Mouse (Mus musculus) intestine, embryonic 16.5 days (tissue): Measurements from ENCODE around the gene Tmco1. TPM values are rescaled to one million over a fixed set of nuclear protein-coding genes. Genes with fewer than 3 reads are reported as not detected.

Experiments used
- ATAC-seq: fragments of 200-750 bp; cut with Nextera tagmentation; 2 replicates; pipeline ENCODE4 v1.8.0; 2017; ENCODE audit warnings: moderate TSS enrichment, moderate library complexity
- H3K27ac ChIP-seq: fragments of 300-500 bp; sonication (generic); 2 replicates; pipeline ENCODE4 v1.5.1; 2014; ENCODE audit warnings: mild to moderate bottlenecking, low read length
- H3K27me3 ChIP-seq: fragments of 300-500 bp; sonication (generic); replicated peaks from 2 replicates; pipeline ENCODE4 v1.6.1; 2014; ENCODE audit warnings: low read length, control low read depth, mixed read lengths; ENCODE audit not compliant: control insufficient read depth, insufficient read depth
- H3K36me3 ChIP-seq: fragments of 300-500 bp; sonication (generic); 2 replicates; pipeline ENCODE4 v1.6.1; 2014; ENCODE audit warnings: low read length, control low read depth; ENCODE audit not compliant: control insufficient read depth, insufficient read depth
- H3K4me1 ChIP-seq: fragments of 300-500 bp; sonication (generic); 2 replicates; pipeline ENCODE4 v1.6.1; 2014; ENCODE audit warnings: low read length, control low read depth, mixed read lengths; ENCODE audit not compliant: control insufficient read depth, insufficient read depth
- H3K4me2 ChIP-seq: fragments of 300-500 bp; sonication (generic); 2 replicates; pipeline ENCODE4 v1.6.1; 2014; ENCODE audit warnings: low read depth, low read length, control low read depth
- H3K4me3 ChIP-seq: fragments of 300-500 bp; sonication (generic); 2 replicates; pipeline ENCODE4 v1.5.1; 2014; ENCODE audit warnings: mild to moderate bottlenecking, low read length
- H3K9ac ChIP-seq: fragments of 300-500 bp; sonication (generic); 2 replicates; pipeline ENCODE4 v1.6.1; 2014; ENCODE audit warnings: low read depth, low read length
- H3K9me3 ChIP-seq: fragments of 300-500 bp; sonication (generic); 2 replicates; pipeline ENCODE4 v1.6.1; 2016; ENCODE audit warnings: low read length, control low read depth; ENCODE audit not compliant: control insufficient read depth
- WGBS: fragments of 180-500 bp; shearing (Covaris S2); extraction: QIAGEN DNeasy Blood & Tissue Kit; methylation state at CpG from one replicate; pipeline ENCODE4 v1.1.7; 2014; 5-methylcytosine and 5-hydroxymethylcytosine counted together
- polyA plus RNA-seq: library from polyadenylated mRNA; unstranded; fragments of >200 nt; fragmentation: Nextera tagmentation; extraction: Ambion mirVana; gene quantifications from 2 replicates; pipeline ENCODE4 v1.2.1, GENCODE M21; 2015

Tmco1 gene
- 132 and 133 TPM in 2 replicates for polyA plus RNA-seq

- under 1% methylated on average over 82 of the region's 82 CpGs for WGBS
- Histone ChIP-seq H3K4me3 (peak within 1 kb of the TSS; percentile 85), H3K9me3 (no peaks in the 10 kb centered on the region), H3K4me2 (peak within 1 kb of the TSS; percentile 80), H3K9ac (peak within 1 kb of the TSS; percentile 99), H3K36me3 (0 out of 2 replicates have a peak, but pooled peaks cover 3% of the 10 kb centered on the region), H3K4me1 (peaks cover 5% of the 10 kb centered on the region), H3K27ac (peak within 1 kb of the TSS; percentile 92), H3K27me3 (no peaks in the 10 kb centered on the region)
- peak; percentile 98 for ATAC-seq
Measured at GRCm38 (mm10) chr1:167308261-167309054, at the start of gene Tmco1. Gene Tmco1, plus strand, starts transcription at chr1:167308378.

- H3K27ac ChIP-seq: peak overlapping the region; percentile 5; the same call in 1 of the 2 replicates
- no peak overlapping the region for H3K4me3 ChIP-seq
- H3K9ac ChIP-seq: no peak overlapping the region
- no peaks in the 10 kb centered on the region for H3K27me3 ChIP-seq
- no peak for ATAC-seq
- H3K4me2 ChIP-seq: no peak overlapping the region
- WGBS: 40% methylated on average over 10 of the region's 10 CpGs
- H3K4me1 ChIP-seq: peaks cover 3% of the 10 kb centered on the region; the same call in 1 of the 2 replicates
- H3K36me3 ChIP-seq: no peaks in the 10 kb centered on the region
- H3K9me3 ChIP-seq: no peaks in the 10 kb centered on the region
Measured at GRCm38 (mm10) chr1:167259702-167260101, 48.5 kb upstream of the Tmco1 start.

- no peaks in the 10 kb centered on the region for H3K36me3 ChIP-seq
- no peak overlapping the region for H3K4me2 ChIP-seq
- 82% methylated on average over 11 of the region's 11 CpGs for WGBS
- H3K27ac ChIP-seq: no peak overlapping the region
- H3K9me3 ChIP-seq: no peaks in the 10 kb centered on the region
- H3K9ac ChIP-seq: no peak overlapping the region
- H3K4me1 ChIP-seq: peaks cover 3% of the 10 kb centered on the region; the same call in 1 of the 2 replicates
- no peaks in the 10 kb centered on the region for H3K27me3 ChIP-seq
- 0 out of 2 replicates have a peak, but pooled peaks have one; percentile 12 for ATAC-seq
- no peak overlapping the region for H3K4me3 ChIP-seq
Measured at GRCm38 (mm10) chr1:167261750-167262149, 46.4 kb upstream of the Tmco1 start.

- Histone ChIP-seq H3K9ac (no peak overlapping the region), H3K4me3 (no peak overlapping the region), H3K27ac (no peak overlapping the region), H3K27me3 (0 out of 2 replicates have a peak, but pooled peaks cover 3% of the 10 kb centered on the region), H3K4me1 (peaks cover 3% of the 10 kb centered on the region; the same call in 1 of the 2 replicates), H3K4me2 (no peak overlapping the region), H3K9me3 (no peaks in the 10 kb centered on the region), H3K36me3 (no peaks in the 10 kb centered on the region)
- WGBS: 65% methylated on average over 10 of the region's 10 CpGs
- ATAC-seq: peak; percentile 24; the same call in 1 of the 2 replicates
Measured at GRCm38 (mm10) chr1:167262489-167263041, 45.6 kb upstream of the Tmco1 start.

- Histone ChIP-seq H3K4me2 (no peak overlapping the region), H3K9ac (no peak overlapping the region), H3K4me1 (peaks cover 21% of the 10 kb centered on the region), H3K27ac (no peak overlapping the region), H3K4me3 (no peak overlapping the region), H3K27me3 (peaks cover 3% of the 10 kb centered on the region; the same call in 1 of the 2 replicates), H3K9me3 (no peaks in the 10 kb centered on the region), H3K36me3 (no peaks in the 10 kb centered on the region)
- WGBS: 73% methylated on average over 4 of the region's 4 CpGs
- ATAC-seq: no peak
Measured at GRCm38 (mm10) chr1:167265366-167265765, 42.8 kb upstream of the Tmco1 start.

GRCm38 (mm10) chr1:167266720-167267119 lies 41.5 kb upstream of the Tmco1 start:
- no peak for ATAC-seq
- H3K27me3 ChIP-seq: peaks cover 3% of the 10 kb centered on the region; the same call in 1 of the 2 replicates

GRCm38 (mm10) chr1:167268360-167269063 lies 39.7 kb upstream of the Tmco1 start:
- Histone ChIP-seq H3K27me3 (peaks cover 3% of the 10 kb centered on the region; the same call in 1 of the 2 replicates), H3K27ac (peak overlapping the region; percentile 54; the same call in 1 of the 2 replicates)
- ATAC-seq: no peak

More at GRCm38 (mm10) chr1:167266720-167267119, 41.5 kb upstream of the Tmco1 start:
- Histone ChIP-seq H3K4me3 (no peak overlapping the region), H3K4me2 (no peak overlapping the region), H3K36me3 (no peaks in the 10 kb centered on the region), H3K9me3 (no peaks in the 10 kb centered on the region), H3K4me1 (peaks cover 35% of the 10 kb centered on the region), H3K27ac (no peak overlapping the region), H3K9ac (no peak overlapping the region)
- WGBS: 88% methylated on average over 3 of the region's 3 CpGs

GRCm38 (mm10) chr1:167269350-167269811 lies 38.8 kb upstream of the Tmco1 start:
- Histone ChIP-seq H3K9me3 (no peaks in the 10 kb centered on the region), H3K27ac (peak overlapping the region; percentile 54), H3K9ac (no peak overlapping the region), H3K36me3 (no peaks in the 10 kb centered on the region), H3K4me2 (no peak overlapping the region), H3K27me3 (peaks cover 3% of the 10 kb centered on the region; the same call in 1 of the 2 replicates), H3K4me1 (peaks cover 46% of the 10 kb centered on the region), H3K4me3 (no peak overlapping the region)
- WGBS: 27% methylated on average over 14 of the region's 14 CpGs
- no peak for ATAC-seq

More at GRCm38 (mm10) chr1:167268360-167269063, 39.7 kb upstream of the Tmco1 start:
- peaks cover 37% of the 10 kb centered on the region for H3K4me1 ChIP-seq
- WGBS: 87% methylated on average over 9 of the region's 9 CpGs
- H3K4me2 ChIP-seq: no peak overlapping the region
- no peaks in the 10 kb centered on the region for H3K9me3 ChIP-seq
- no peaks in the 10 kb centered on the region for H3K36me3 ChIP-seq
- H3K9ac ChIP-seq: no peak overlapping the region
- no peak overlapping the region for H3K4me3 ChIP-seq
